Mouse (Mus musculus) MEL (cell line): ENCODE results near the gene Pard6a. TPM values are rescaled to one million over a fixed set of nuclear protein-coding genes. Genes with fewer than 3 reads are reported as not detected.

Experiments
- DNase-seq: peaks from one replicate; pipeline ENCODE4 v3.0.0; 2011; ENCODE audit warnings: low read depth, low spot score
- H3K27ac ChIP-seq: 2 replicates; pipeline ENCODE4 v1.5.1; 2012; ENCODE audit warnings: low read depth, mild to moderate bottlenecking, control low read depth, low read length, moderate library complexity; ENCODE audit not compliant: control insufficient read depth
- H3K27me3 ChIP-seq, 2 experiments: fragments of 150-350 bp in 1 of 2; sonication (generic) in 1 of 2; 2 replicates each; pipeline ENCODE4 v1.6.1; 2012; ENCODE audit warnings: low read length in 2 of 2, mild to moderate bottlenecking in 2 of 2, improper control_type of control experiment in 1 of 2, moderate library complexity in 1 of 2; ENCODE audit not compliant: insufficient read depth in 2 of 2, control insufficient read depth in 1 of 2
- H3K36me3 ChIP-seq, 2 experiments: 2 replicates each; pipeline ENCODE4 v1.6.1; 2012 to 2014; ENCODE audit warnings: low read length in 2 of 2, improper control_type of control experiment in 1 of 2, inconsistent platforms in 1 of 2, mild to moderate bottlenecking in 1 of 2; ENCODE audit not compliant: insufficient read depth in 2 of 2, control insufficient read depth in 1 of 2
- H3K4me1 ChIP-seq, 2 experiments: fragments of 150-350 bp in 1 of 2; sonication (generic) in 1 of 2; 2 replicates each; pipeline ENCODE4 v1.6.1; 2012; ENCODE audit warnings: low read length in 2 of 2, improper control_type of control experiment in 1 of 2, mild to moderate bottlenecking in 1 of 2; ENCODE audit not compliant: insufficient read depth in 2 of 2, control insufficient read depth in 1 of 2
- H3K4me3 ChIP-seq, 2 experiments: fragments of 150-350 bp in 1 of 2; sonication (generic) in 1 of 2; 2 replicates each; pipeline ENCODE4 v1.5.1; 2012; ENCODE audit warnings: low read depth in 2 of 2, low read length in 2 of 2, mild to moderate bottlenecking in 2 of 2, moderate library complexity in 2 of 2, control low read depth in 1 of 2, improper control_type of control experiment in 1 of 2; ENCODE audit not compliant: control insufficient read depth in 1 of 2, insufficient read depth in 1 of 2
- H3K79me2 ChIP-seq: 2 replicates; pipeline ENCODE4 v1.6.1; 2012; ENCODE audit warnings: mild to moderate bottlenecking, low read length, moderate library complexity; ENCODE audit not compliant: control insufficient read depth, poor library complexity, insufficient read depth
- H3K9ac ChIP-seq: 2 replicates; pipeline ENCODE4 v1.6.1; 2012; ENCODE audit warnings: low read depth, mild to moderate bottlenecking, control low read depth, low read length, moderate library complexity; ENCODE audit not compliant: control insufficient read depth, poor library complexity, severe bottlenecking
- H3K9me3 ChIP-seq: fragments of 150-350 bp; sonication (generic); replicated peaks from 2 replicates; pipeline ENCODE4 v1.6.1; 2012; ENCODE audit warnings: mild to moderate bottlenecking, low read length, improper control_type of control experiment, moderate library complexity; ENCODE audit not compliant: insufficient read depth
- BHLHE40 ChIP-seq: IDR thresholded peaks from 2 replicates; pipeline ENCODE4 v1.6.1; 2012; ENCODE audit warnings: low read depth, mild to moderate bottlenecking, inconsistent platforms, low read length, improper control_type of control experiment, borderline replicate concordance
- CHD1 ChIP-seq: IDR thresholded peaks from 2 replicates; pipeline ENCODE4 v1.6.1; 2012; ENCODE audit warnings: low read depth, mild to moderate bottlenecking, inconsistent platforms, low read length, improper control_type of control experiment
- CTCF ChIP-seq, 3 experiments: IDR thresholded peaks in 2 of 3; conservative IDR thresholded peaks in 1 of 3; 2 replicates each; pipeline ENCODE4 v1.5.1; 2011 to 2012; ENCODE audit warnings: low read length in 3 of 3, low read depth in 2 of 3, mild to moderate bottlenecking in 2 of 3, improper control_type of control experiment in 1 of 3, inconsistent platforms in 1 of 3, mixed read lengths in 1 of 3, moderate library complexity in 1 of 3; ENCODE audit not compliant: control insufficient read depth in 1 of 3, insufficient read depth in 1 of 3, poor library complexity in 1 of 3, severe bottlenecking in 1 of 3
- E2F4 ChIP-seq: IDR thresholded peaks from 2 replicates; pipeline ENCODE4 v1.6.1; 2011; ENCODE audit warnings: low read depth, low read length, improper control_type of control experiment, borderline replicate concordance
- ELF1 ChIP-seq: IDR thresholded peaks from 2 replicates; pipeline ENCODE4 v1.6.1; 2014; ENCODE audit warnings: low read depth, mild to moderate bottlenecking, inconsistent platforms, low read length, improper control_type of control experiment, moderate library complexity
- ETS1 ChIP-seq: IDR thresholded peaks from 2 replicates; pipeline ENCODE4 v1.6.1; 2012; ENCODE audit warnings: low read depth, mild to moderate bottlenecking, inconsistent platforms, low read length, improper control_type of control experiment, moderate library complexity
- GATA1 ChIP-seq: IDR thresholded peaks from 2 replicates; pipeline ENCODE4 v1.6.1; 2011; ENCODE audit warnings: low read depth, low read length, improper control_type of control experiment
- HCFC1 ChIP-seq: IDR thresholded peaks from 2 replicates; pipeline ENCODE4 v1.6.1; 2012; ENCODE audit warnings: low read depth, mild to moderate bottlenecking, inconsistent platforms, low read length, improper control_type of control experiment, moderate library complexity
- JUND ChIP-seq: IDR thresholded peaks from 2 replicates; pipeline ENCODE4 v1.6.1; 2011; ENCODE audit warnings: low read depth, mild to moderate bottlenecking, improper control_type of control experiment, low read length
- KAT2A ChIP-seq: conservative IDR thresholded peaks from 2 replicates; pipeline ENCODE4 v1.6.1; 2012; ENCODE audit warnings: low read depth, low read length, improper control_type of control experiment, inconsistent platforms
- MAFK ChIP-seq: IDR thresholded peaks from 2 replicates; pipeline ENCODE4 v1.6.1; 2011; ENCODE audit warnings: low read depth, mild to moderate bottlenecking, low read length, improper control_type of control experiment, borderline replicate concordance
- MAX ChIP-seq: IDR thresholded peaks from 2 replicates; pipeline ENCODE4 v1.6.1; 2011; ENCODE audit warnings: low read length, improper control_type of control experiment
- MEF2A ChIP-seq: IDR thresholded peaks from 2 replicates; pipeline ENCODE4 v1.6.1; 2014; ENCODE audit warnings: low read depth, mild to moderate bottlenecking, inconsistent platforms, low read length, improper control_type of control experiment; ENCODE audit not compliant: poor library complexity, insufficient replicate concordance, severe bottlenecking; ENCODE audit errors: extremely low read depth
- MXI1 ChIP-seq: IDR thresholded peaks from 2 replicates; pipeline ENCODE4 v1.6.1; 2011; ENCODE audit warnings: mild to moderate bottlenecking, low read depth, low read length, improper control_type of control experiment
- MYB ChIP-seq: IDR thresholded peaks from 2 replicates; pipeline ENCODE4 v1.6.1; 2011; ENCODE audit warnings: mild to moderate bottlenecking, low read depth, low read length, improper control_type of control experiment
- NRF1 ChIP-seq: IDR thresholded peaks from 2 replicates; pipeline ENCODE4 v1.6.1; 2014; ENCODE audit warnings: low read depth, mild to moderate bottlenecking, inconsistent platforms, low read length, improper control_type of control experiment, moderate library complexity; ENCODE audit not compliant: poor library complexity, insufficient read depth, severe bottlenecking
- POLR2AphosphoS2 ChIP-seq: IDR thresholded peaks from 2 replicates; pipeline ENCODE4 v1.6.1; 2011; ENCODE audit warnings: low read length, improper control_type of control experiment
- POLR2AphosphoS5 ChIP-seq: IDR thresholded peaks from 2 replicates; pipeline ENCODE4 v1.6.1; 2012; ENCODE audit warnings: low read depth, borderline replicate concordance, mild to moderate bottlenecking, inconsistent platforms, low read length, moderate library complexity, mixed read lengths
- RCOR1 ChIP-seq: IDR thresholded peaks from 2 replicates; pipeline ENCODE4 v1.6.1; 2012; ENCODE audit warnings: low read depth, mild to moderate bottlenecking, inconsistent platforms, low read length, improper control_type of control experiment
- SIN3A ChIP-seq: IDR thresholded peaks from 2 replicates; pipeline ENCODE4 v1.6.1; 2012; ENCODE audit warnings: low read length, improper control_type of control experiment, inconsistent platforms
- TBP ChIP-seq: IDR thresholded peaks from 2 replicates; pipeline ENCODE4 v1.8.0; 2011; ENCODE audit warnings: low read depth, low read length, improper control_type of control experiment
- TCF12 ChIP-seq: IDR thresholded peaks from 2 replicates; pipeline ENCODE4 v1.6.1; 2014; ENCODE audit warnings: low read depth, mild to moderate bottlenecking, inconsistent platforms, low read length, improper control_type of control experiment, moderate library complexity
- USF1 ChIP-seq: IDR thresholded peaks from 2 replicates; pipeline ENCODE4 v1.6.1; 2014; ENCODE audit warnings: low read depth, mild to moderate bottlenecking, inconsistent platforms, low read length, improper control_type of control experiment, moderate library complexity
- ZMIZ1 ChIP-seq: IDR thresholded peaks from 2 replicates; pipeline ENCODE4 v1.6.1; 2012; ENCODE audit warnings: low read depth, mild to moderate bottlenecking, inconsistent platforms, low read length, improper control_type of control experiment, moderate library complexity
- ZNF384 ChIP-seq: IDR thresholded peaks from 2 replicates; pipeline ENCODE4 v1.6.1; 2012; ENCODE audit warnings: low read depth, mild to moderate bottlenecking, inconsistent platforms, low read length, improper control_type of control experiment
- polyA plus RNA-seq, 2 experiments: library from polyadenylated mRNA; stranded (reverse) in 1 of 2; unstranded in 1 of 2; fragments of >175 nt in 1 of 2; fragments of >200 nt in 1 of 2; gene quantifications; 2 replicates each; pipeline versions ENCODE4 v1.2.1 to v1.2.4; 2012; ENCODE audit warnings: low replicate concordance in 2 of 2, low read depth in 1 of 2; ENCODE audit not compliant: insufficient read length in 2 of 2, insufficient read depth in 1 of 2, missing spikeins in 1 of 2
- total RNA-seq: library from RNA; depleted of rRNA; stranded (reverse); fragments of 300-350 nt; gene quantifications from 2 replicates; pipeline ENCODE4 v1.2.3, GENCODE M21; 2012

Gene Pard6a
- total and polyA plus RNA-seq, 3 experiments: 12.3 to 20.5 TPM; not detected in 1

DNA sequence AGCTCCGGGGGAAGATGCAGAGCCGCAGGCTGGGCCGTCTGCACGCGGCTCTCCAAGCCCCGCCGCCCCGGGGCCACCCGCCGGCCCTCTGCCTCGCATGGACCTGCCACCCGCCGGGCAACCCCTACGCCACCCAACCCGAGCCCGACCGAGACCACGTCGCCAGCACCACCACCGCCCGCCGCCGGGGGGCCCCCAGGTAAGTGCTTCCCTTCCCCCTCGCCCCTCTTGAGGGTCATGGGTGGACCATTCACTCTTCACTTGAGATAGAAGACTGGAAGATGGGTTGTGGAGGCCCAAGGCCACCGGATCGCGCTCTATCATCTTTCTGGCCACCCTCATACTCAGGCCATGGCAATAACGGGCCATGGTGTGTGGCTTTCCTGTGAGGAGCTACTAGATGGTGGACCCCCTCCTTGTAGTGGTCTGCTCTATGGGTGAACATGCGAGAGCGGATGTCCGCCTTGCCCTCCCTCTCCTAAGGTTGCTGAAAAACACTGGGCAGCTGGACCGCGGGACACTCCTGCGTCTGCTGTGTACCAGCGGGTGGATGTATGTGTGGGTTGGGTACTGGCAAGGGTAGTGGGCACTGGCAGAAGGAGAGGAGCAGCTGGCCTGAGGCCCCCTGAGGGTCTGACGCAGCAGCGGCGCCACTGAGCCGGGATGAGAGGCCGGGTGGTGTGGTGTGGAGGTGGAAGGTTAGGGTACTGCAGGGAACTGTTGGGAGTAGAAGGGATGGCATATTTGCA is 6.7 kb upstream of the Pard6a start:
- TF ChIP-seq KAT2A (no peak), JUND (no peak), ETS1 (no peak), BHLHE40 (no peak), POLR2AphosphoS5 (no peak), E2F4 (no peak), GATA1 (no peak), TBP (no peak), TCF12 (no peak), HCFC1 (no peak), MXI1 (no peak), NRF1 (no peak), MYB (no peak), ZNF384 (no peak)
- Histone ChIP-seq H3K79me2 (no peaks in the 10 kb centered on the region), H3K4me3 (no peak overlapping the region), H3K36me3 (no peaks in the 10 kb centered on the region; a peak in 1 of 4 replicates), H3K27me3 (no peaks in the 10 kb centered on the region), H3K4me1 (no peaks in the 10 kb centered on the region), H3K9ac (no peak overlapping the region), H3K9me3 (no peaks in the 10 kb centered on the region), H3K27ac (no peak overlapping the region)
- DNase-seq: no peak

DNA sequence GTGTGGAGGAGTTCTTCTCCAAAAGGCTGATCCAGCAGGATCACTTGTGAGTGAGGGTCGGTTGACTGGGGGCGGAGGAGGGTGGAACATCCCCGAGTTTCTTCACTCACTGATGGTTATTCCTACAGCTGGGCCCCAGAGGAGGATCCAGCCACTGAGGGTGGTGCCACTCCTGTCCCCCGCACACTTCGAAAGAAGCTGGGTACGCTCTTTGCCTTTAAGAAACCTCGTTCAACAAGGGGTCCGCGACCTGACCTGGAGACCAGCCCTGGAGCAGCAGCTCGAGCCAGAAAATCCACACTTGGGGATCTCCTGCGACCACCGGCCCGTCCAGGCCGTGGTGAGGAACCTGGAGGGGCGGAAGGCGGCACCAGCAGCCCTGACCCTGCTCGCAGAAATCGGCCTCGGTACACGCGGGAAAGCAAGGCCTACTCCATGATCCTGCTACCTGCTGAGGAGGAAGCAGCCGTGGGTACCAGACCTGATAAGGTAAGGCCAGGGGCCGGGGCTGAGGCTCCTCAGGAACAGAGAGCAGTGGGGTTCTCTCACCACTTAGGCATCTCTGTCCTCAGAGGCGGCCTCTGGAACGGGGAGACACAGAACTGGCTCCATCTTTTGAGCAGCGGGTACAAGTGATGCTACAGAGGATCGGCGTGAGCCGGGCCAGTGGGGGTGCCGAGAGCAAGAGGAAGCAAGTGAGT is 5.7 kb upstream of the Pard6a start:
- no peak for DNase-seq
- no peaks in the 10 kb centered on the region for H3K79me2 ChIP-seq
- TF ChIP-seq ZMIZ1 (no peak), USF1 (no peak), MAX (no peak), JUND (no peak), KAT2A (no peak), MXI1 (no peak), MAFK (no peak), HCFC1 (no peak), SIN3A (no peak), ELF1 (no peak), CTCF (IDR thresholded peaks at IDR 0.05 in 2 of 3, conservative IDR thresholded peaks at IDR 0.05 in 1 of 3; ENCODE audit: control insufficient read depth in 1 of 3, insufficient read depth in 1 of 3, low read depth in 2 of 3, low read length in 3 of 3, poor library complexity in 1 of 3, severe bottlenecking in 1 of 3) (no peak), MEF2A (no peak), ZNF384 (no peak), RCOR1 (no peak), GATA1 (no peak), POLR2AphosphoS2 (no peak), MYB (no peak), CHD1 (no peak)
- no peak overlapping the region for H3K4me3 ChIP-seq
- H3K9ac ChIP-seq: no peak overlapping the region
- no peaks in the 10 kb centered on the region for H3K27me3 ChIP-seq
- no peaks in the 10 kb centered on the region; a peak in 2 of 4 replicates for H3K36me3 ChIP-seq
- H3K27ac ChIP-seq: no peak overlapping the region
- no peaks in the 10 kb centered on the region for H3K9me3 ChIP-seq
- H3K4me1 ChIP-seq: peaks cover 0 to 4% of the 10 kb centered on the region in 2 experiments; a peak in 2 of 4 replicates
